Mouse (Mus musculus) lung, embryonic 16.5 days (tissue): ENCODE measurements around the gene Lpo. TPM values are rescaled to one million over a fixed set of nuclear protein-coding genes. Genes with fewer than 3 reads are reported as not detected.

Experiments used
- ATAC-seq: fragments of 200-750 bp; cut with Nextera tagmentation; 2 replicates; pipeline ENCODE4 v1.8.0; 2017; ENCODE audit warnings: low read depth, mild to moderate bottlenecking, moderate library complexity
- H3K27ac ChIP-seq: fragments of 300-500 bp; sonication (generic); 2 replicates; pipeline ENCODE4 v1.5.1; 2014; ENCODE audit warnings: mild to moderate bottlenecking, control low read depth, low read length
- H3K27me3 ChIP-seq: fragments of 300-500 bp; sonication (generic); 2 replicates; pipeline ENCODE4 v1.6.1; 2014; ENCODE audit warnings: low read depth, low read length, mixed read lengths; ENCODE audit not compliant: control insufficient read depth, insufficient read depth
- H3K36me3 ChIP-seq: fragments of 300-500 bp; sonication (generic); 2 replicates; pipeline ENCODE4 v1.6.1; 2014; ENCODE audit warnings: low read length; ENCODE audit not compliant: control insufficient read depth, insufficient read depth
- H3K4me1 ChIP-seq: fragments of 300-500 bp; sonication (generic); replicated peaks from 2 replicates; pipeline ENCODE4 v1.6.1; 2014; ENCODE audit warnings: low read length, mixed read lengths; ENCODE audit not compliant: control insufficient read depth, insufficient read depth
- H3K4me2 ChIP-seq: fragments of 300-500 bp; sonication (generic); 2 replicates; pipeline ENCODE4 v1.6.1; 2014; ENCODE audit warnings: low read depth, low read length, control low read depth
- H3K4me3 ChIP-seq: fragments of 300-500 bp; sonication (generic); 2 replicates; pipeline ENCODE4 v1.5.1; 2014; ENCODE audit warnings: mild to moderate bottlenecking, low read length, control low read depth
- H3K9ac ChIP-seq: fragments of 300-500 bp; sonication (generic); 2 replicates; pipeline ENCODE4 v1.6.1; 2014; ENCODE audit warnings: low read length, control low read depth
- H3K9me3 ChIP-seq: fragments of 300-500 bp; sonication (generic); 2 replicates; pipeline ENCODE4 v1.6.1; 2016; ENCODE audit warnings: low read length; ENCODE audit not compliant: control insufficient read depth
- WGBS: fragments of 180-500 bp; shearing (Covaris S2); extraction: QIAGEN DNeasy Blood & Tissue Kit; methylation state at CpG from one replicate; pipeline ENCODE4 v1.1.7; 2014; 5-methylcytosine and 5-hydroxymethylcytosine counted together
- polyA plus RNA-seq: library from polyadenylated mRNA; unstranded; fragments of >200 nt; fragmentation: Nextera tagmentation; extraction: Ambion mirVana; gene quantifications from 2 replicates; pipeline ENCODE4 v1.2.1, GENCODE M21; 2015

Lpo gene
- polyA plus RNA-seq, 1 experiment from 2014 or later = not detected

- WGBS = 78% methylated on average over 4 of the region's 4 CpGs
These were observed 48.7 kb downstream of the Lpo start for GRCm38 (mm10) chr11:87779392-87779791.

GRCm38 (mm10) chr11:87778915-87779314 is 49.2 kb downstream of the Lpo start:
- peak overlapping the region; percentile 81 for H3K4me2 ChIP-seq
- H3K9me3 ChIP-seq = no peaks in the 10 kb centered on the region
- peaks cover 8% of the 10 kb centered on the region for H3K4me1 ChIP-seq
- no peak overlapping the region for H3K27ac ChIP-seq
- no peaks in the 10 kb centered on the region for H3K36me3 ChIP-seq
- no peaks in the 10 kb centered on the region; the same call in 1 of the 2 replicates for H3K27me3 ChIP-seq
- WGBS = 40% methylated on average over 12 of the region's 12 CpGs
- no peak overlapping the region for H3K9ac ChIP-seq
- peak overlapping the region; percentile 52; the same call in 1 of the 2 replicates for H3K4me3 ChIP-seq
- ATAC-seq = no peak; the same call in 1 of the 2 replicates

More at GRCm38 (mm10) chr11:87779392-87779791, 48.7 kb downstream of the Lpo start:
- Histone ChIP-seq H3K27ac (no peak overlapping the region), H3K9ac (no peak overlapping the region), H3K4me1 (peaks cover 8% of the 10 kb centered on the region), H3K36me3 (no peaks in the 10 kb centered on the region), H3K9me3 (no peaks in the 10 kb centered on the region), H3K27me3 (no peaks in the 10 kb centered on the region; the same call in 1 of the 2 replicates), H3K4me3 (no peak overlapping the region), H3K4me2 (no peak overlapping the region)
- no peak for ATAC-seq

GRCm38 (mm10) chr11:87778100-87778765 is 49.9 kb downstream of the Lpo start:
- peak overlapping the region; percentile 52 for H3K4me3 ChIP-seq
- no peaks in the 10 kb centered on the region for H3K9me3 ChIP-seq
- WGBS = 4% methylated on average over 32 of the region's 32 CpGs
- H3K27ac ChIP-seq = no peak overlapping the region
- H3K4me1 ChIP-seq = peaks cover 8% of the 10 kb centered on the region
- H3K27me3 ChIP-seq = no peaks in the 10 kb centered on the region; the same call in 1 of the 2 replicates
- H3K36me3 ChIP-seq = no peaks in the 10 kb centered on the region
- peak; percentile 96 for ATAC-seq
- H3K9ac ChIP-seq = peak overlapping the region; percentile 72
- H3K4me2 ChIP-seq = peak overlapping the region; percentile 81

GRCm38 (mm10) chr11:87772354-87772753 is 55.7 kb downstream of the Lpo start:
- Histone ChIP-seq H3K4me3 (no peak overlapping the region), H3K27me3 (no peaks in the 10 kb centered on the region), H3K9ac (no peak overlapping the region), H3K9me3 (no peaks in the 10 kb centered on the region), H3K27ac (no peak overlapping the region), H3K36me3 (no peaks in the 10 kb centered on the region), H3K4me1 (no peaks in the 10 kb centered on the region), H3K4me2 (no peak overlapping the region)
- WGBS = 82% methylated on average over 3 of the region's 3 CpGs
- ATAC-seq = no peak

GRCm38 (mm10) chr11:87770989-87771388 is 57.1 kb downstream of the Lpo start:
- peaks cover 4% of the 10 kb centered on the region for H3K27me3 ChIP-seq
- H3K4me1 ChIP-seq = no peaks in the 10 kb centered on the region
- ATAC-seq = no peak
- no peaks in the 10 kb centered on the region for H3K36me3 ChIP-seq
- no peaks in the 10 kb centered on the region for H3K9me3 ChIP-seq
- no peak overlapping the region for H3K4me3 ChIP-seq
- WGBS = 50% methylated on average over 3 of the region's 3 CpGs
- H3K9ac ChIP-seq = no peak overlapping the region
- no peak overlapping the region for H3K4me2 ChIP-seq
- no peak overlapping the region for H3K27ac ChIP-seq

- no peak for ATAC-seq
- no peak overlapping the region for H3K27ac ChIP-seq
- no peaks in the 10 kb centered on the region for H3K36me3 ChIP-seq
- H3K4me2 ChIP-seq = no peak overlapping the region
- no peak overlapping the region for H3K4me3 ChIP-seq
- peaks cover 1% of the 10 kb centered on the region; the same call in 1 of the 2 replicates for H3K4me1 ChIP-seq
- no peaks in the 10 kb centered on the region for H3K9me3 ChIP-seq
- peaks cover 27% of the 10 kb centered on the region for H3K27me3 ChIP-seq
- WGBS = 73% methylated on average over 4 of the region's 4 CpGs
- H3K9ac ChIP-seq = no peak overlapping the region
These were observed 59.3 kb downstream of the Lpo start for GRCm38 (mm10) chr11:87768745-87769144.

GRCm38 (mm10) chr11:87763988-87764876 is 63.9 kb downstream of the Lpo start:
- WGBS = under 1% methylated on average over 65 of the region's 65 CpGs
- peak; percentile 60 for ATAC-seq
- H3K27me3 ChIP-seq = peaks cover 66% of the 10 kb centered on the region

GRCm38 (mm10) chr11:87763511-87763987 is 64.5 kb downstream of the Lpo start:
- Histone ChIP-seq H3K27ac (no peak overlapping the region), H3K9me3 (no peaks in the 10 kb centered on the region), H3K4me2 (peak overlapping the region; percentile 69), H3K4me1 (peaks cover 5% of the 10 kb centered on the region), H3K36me3 (no peaks in the 10 kb centered on the region), H3K27me3 (peaks cover 66% of the 10 kb centered on the region), H3K4me3 (peak overlapping the region; percentile 46), H3K9ac (peak overlapping the region; percentile 67)
- peak; percentile 48; the same call in 1 of the 2 replicates for ATAC-seq
- WGBS = 4% methylated on average over 17 of the region's 17 CpGs

More at GRCm38 (mm10) chr11:87763988-87764876, 63.9 kb downstream of the Lpo start:
- Histone ChIP-seq H3K36me3 (no peaks in the 10 kb centered on the region), H3K9me3 (no peaks in the 10 kb centered on the region), H3K4me1 (peaks cover 5% of the 10 kb centered on the region), H3K4me2 (peak overlapping the region; percentile 69), H3K27ac (no peak overlapping the region), H3K9ac (peak overlapping the region; percentile 67), H3K4me3 (peak overlapping the region; percentile 46)
